Mouse (Mus musculus) lung, adult 10 weeks (tissue): ENCODE results near the gene Gm6676. TPM values are rescaled to one million over a fixed set of nuclear protein-coding genes. Genes with fewer than 3 reads are reported as not detected.

Experiments
- polyA plus RNA-seq: library from polyadenylated mRNA; stranded (reverse); fragments of 350-450 nt; fragmentation: Illumina TruSeq; extraction: RNeasy Lipid Tissue Mini Kit (QIAGEN cat#74804); gene quantifications from one replicate; pipeline ENCODE4 v1.2.3, GENCODE M21; 2014; ENCODE audit warnings: low read depth, low replicate concordance; ENCODE audit not compliant: insufficient read depth

Gene Gm6676
- not detected for polyA plus RNA-seq

GRCm38 (mm10) chr14:7125312-7125711 is at the start of gene Gm6676:
TSS of gene Gm6676 (minus strand) at chr14:7125412.

DNA sequence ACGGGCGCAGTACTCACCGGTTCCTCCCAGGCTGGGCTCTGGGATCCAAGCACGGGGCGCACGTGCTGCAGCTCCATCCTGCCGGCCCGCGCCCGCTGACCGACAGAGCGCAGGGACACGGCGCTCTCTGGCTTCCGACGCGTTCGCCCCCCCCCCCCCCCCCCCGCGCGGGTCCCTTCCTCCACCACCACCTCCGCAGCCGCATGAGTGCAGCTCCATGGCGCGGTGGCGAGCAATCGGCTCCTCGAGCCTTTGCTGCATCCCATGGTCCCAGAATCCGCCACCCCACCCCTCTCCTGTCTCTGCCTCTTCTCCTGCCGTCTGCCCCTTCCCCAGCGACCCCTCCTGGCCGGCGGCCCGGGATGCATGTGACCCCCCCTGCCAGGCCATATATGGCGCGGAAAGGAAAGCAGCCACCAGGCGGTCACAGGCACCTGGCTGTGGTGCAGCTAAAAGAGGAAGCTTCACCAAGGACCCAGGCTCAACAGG is 49.3 kb upstream of the Gm6676 start, which contains the start of gene Gm3512:
Gene Gm3512, minus strand, starts transcription at position 51 of the 489 bp plus-strand sequence.

DNA sequence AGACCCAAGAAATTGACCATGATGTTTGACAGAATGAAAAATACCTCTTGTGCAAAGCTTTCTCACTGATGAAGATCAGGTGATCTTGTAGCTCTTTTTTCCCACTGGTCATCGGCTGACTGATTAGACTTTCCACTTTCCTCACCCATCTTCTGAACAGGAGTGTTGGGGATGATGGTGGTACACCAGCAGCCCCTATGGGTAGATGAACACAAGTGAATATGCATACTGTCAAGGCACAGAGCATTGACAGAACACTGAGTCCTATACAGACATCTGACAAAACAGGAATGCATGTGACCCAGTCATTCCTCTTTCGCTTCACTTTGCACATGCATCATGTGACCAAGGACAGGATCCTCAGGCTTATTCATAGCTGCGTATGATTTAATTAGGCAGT is 24.7 kb downstream of the Gm6676 start, which contains the start of gene Gm3696:
Gene Gm3696, minus strand, starts transcription at position 101 of the 400 bp plus-strand sequence.

Other genes starting within 250 kb of the Gm6676 start
- not detected for gene Gm3667, start 235.4 kb downstream of the Gm6676 start, polyA plus RNA-seq
- not detected for gene Gm6356, start 151.6 kb downstream of the Gm6676 start, polyA plus RNA-seq
- gene Gm10406, start 98.0 kb downstream of the Gm6676 start, polyA plus RNA-seq, result not detected
- gene Gm3685, start 80.4 kb downstream of the Gm6676 start, polyA plus RNA-seq, result not detected
- gene Gm3696, start 24.8 kb downstream of the Gm6676 start, polyA plus RNA-seq, result not detected
- 0.79 TPM for gene Gm3512, start 49.1 kb upstream of the Gm6676 start, polyA plus RNA-seq
- gene Gm16434, start 69.1 kb upstream of the Gm6676 start, polyA plus RNA-seq, result not detected
- gene Gm3727, start 139.3 kb upstream of the Gm6676 start, polyA plus RNA-seq, result not detected
- gene Gm3739, start 189.6 kb upstream of the Gm6676 start, polyA plus RNA-seq, result not detected
- not detected for gene Gm5797, start 207.0 kb upstream of the Gm6676 start, polyA plus RNA-seq
- gene Gm8374, start 239.7 kb upstream of the Gm6676 start, polyA plus RNA-seq, result not detected